Mouse (Mus musculus) heart, embryonic 13.5 days (tissue): ENCODE results near the gene Sox8. TPM values are rescaled to one million over a fixed set of nuclear protein-coding genes. Genes with fewer than 3 reads are reported as not detected.

Experiments used
- ATAC-seq: fragments of 200-750 bp; cut with Nextera tagmentation; 2 replicates; pipeline ENCODE4 v1.8.0; 2017; ENCODE audit warnings: moderate TSS enrichment; ENCODE audit not compliant: insufficient number of reproducible peaks, low FRiP score, low TSS enrichment; ENCODE audit errors: extremely low read depth
- H3K27ac ChIP-seq: fragments of 300-500 bp; sonication (generic); replicated peaks from 2 replicates; pipeline ENCODE4 v1.5.1; 2015; ENCODE audit warnings: moderate library complexity, mild to moderate bottlenecking, inconsistent platforms
- H3K27me3 ChIP-seq: fragments of 300-500 bp; sonication (generic); replicated peaks from 2 replicates; pipeline ENCODE4 v1.6.1; 2015; ENCODE audit warnings: mild to moderate bottlenecking, inconsistent platforms
- H3K36me3 ChIP-seq: fragments of 300-500 bp; sonication (generic); 2 replicates; pipeline ENCODE4 v1.6.1; 2015; ENCODE audit warnings: mild to moderate bottlenecking, inconsistent platforms
- H3K4me1 ChIP-seq: fragments of 300-500 bp; sonication (generic); 2 replicates; pipeline ENCODE4 v1.6.1; 2015; ENCODE audit warnings: inconsistent platforms
- H3K4me2 ChIP-seq: fragments of 300-500 bp; sonication (generic); 2 replicates; pipeline ENCODE4 v1.6.1; 2015; ENCODE audit warnings: inconsistent platforms, mild to moderate bottlenecking, moderate library complexity
- H3K4me3 ChIP-seq: fragments of 300-500 bp; sonication (generic); 2 replicates; pipeline ENCODE4 v1.5.1; 2015; ENCODE audit warnings: moderate library complexity, mild to moderate bottlenecking, inconsistent platforms
- H3K9ac ChIP-seq: fragments of 300-500 bp; sonication (generic); 2 replicates; pipeline ENCODE4 v1.6.1; 2015; ENCODE audit warnings: inconsistent platforms, mild to moderate bottlenecking, moderate library complexity
- H3K9me3 ChIP-seq: fragments of 300-500 bp; sonication (generic); 2 replicates; pipeline ENCODE4 v1.6.1; 2016; ENCODE audit warnings: inconsistent platforms
- WGBS: fragments of 180-500 bp; shearing (Covaris S2); methylation state at CpG from one replicate; pipeline ENCODE4 v1.1.7; 2015; ENCODE audit warnings: mixed read lengths; 5-methylcytosine and 5-hydroxymethylcytosine counted together
- polyA plus RNA-seq: library from polyadenylated mRNA; unstranded; fragments of >200 nt; fragmentation: Nextera tagmentation; extraction: Ambion mirVana; gene quantifications from 2 replicates; pipeline ENCODE4 v1.2.1, GENCODE M21; 2015

The Sox8 gene
- polyA plus RNA-seq, 1 experiment from 2014 or later: 0.53 TPM

- Histone ChIP-seq H3K4me1 (peaks cover 15% of the 10 kb centered on the region), H3K36me3 (no peaks in the 10 kb centered on the region), H3K9me3 (no peaks in the 10 kb centered on the region), H3K4me3 (no peak overlapping the region), H3K27me3 (peaks cover 11% of the 10 kb centered on the region), H3K27ac (no peak overlapping the region), H3K4me2 (no peak overlapping the region), H3K9ac (no peak overlapping the region)
- ATAC-seq: no peak
- WGBS: 14% methylated on average over 5 of the region's 5 CpGs
Measured at GRCm38 (mm10) chr17:25516315-25516714, 54.2 kb downstream of the Sox8 start.

Other genes starting within 250 kb of the Sox8 start
- not detected in 2 replicates for gene Tpsab1, start 225.1 kb downstream of the Sox8 start, polyA plus RNA-seq
- gene Tpsb2, start 204.4 kb downstream of the Sox8 start, polyA plus RNA-seq: not detected in 2 replicates
- 0.78 TPM in 1 of 2 replicates, not detected in the other for gene Tpsg1, start 201.4 kb downstream of the Sox8 start, polyA plus RNA-seq
- 6.5 and 8.1 TPM in 2 replicates for gene Cacna1h, start 136.9 kb downstream of the Sox8 start, polyA plus RNA-seq
- gene Tekt4, start 116.1 kb downstream of the Sox8 start, polyA plus RNA-seq: 0.23 and 0.47 TPM in 2 replicates
- gene Sstr5, start 73.4 kb downstream of the Sox8 start, polyA plus RNA-seq: 0.28 and 0.33 TPM in 2 replicates
- gene Lmf1, start 8.4 kb upstream of the Sox8 start, polyA plus RNA-seq: 30.2 and 35.7 TPM in 2 replicates
- 3.2 and 3.4 TPM in 2 replicates for gene Gng13, start 146.5 kb upstream of the Sox8 start, polyA plus RNA-seq
- gene Chtf18, start 156.7 kb upstream of the Sox8 start, polyA plus RNA-seq: 18.8 and 20.4 TPM in 2 replicates
- 13.3 and 13.7 TPM in 2 replicates for gene Rpusd1, start 157.0 kb upstream of the Sox8 start, polyA plus RNA-seq
- not detected in 2 replicates for gene Mslnl, start 165.4 kb upstream of the Sox8 start, polyA plus RNA-seq
- 28.7 and 32.4 TPM in 2 replicates for gene Msln, start 183.7 kb upstream of the Sox8 start, polyA plus RNA-seq
- gene Narfl, start 203.1 kb upstream of the Sox8 start, polyA plus RNA-seq: 27.1 and 30.6 TPM in 2 replicates
- 50.2 and 51.3 TPM in 2 replicates for gene Haghl, start 215.0 kb upstream of the Sox8 start, polyA plus RNA-seq
- gene Ccdc78, start 215.9 kb upstream of the Sox8 start, polyA plus RNA-seq: 0.09 and 0.17 TPM in 2 replicates
- gene Fam173a, start 222.2 kb upstream of the Sox8 start, polyA plus RNA-seq: 62.2 and 69.9 TPM in 2 replicates
- 0.84 TPM in 1 of 2 replicates, not detected in the other for gene AC134908.4, start 225.0 kb upstream of the Sox8 start, polyA plus RNA-seq
- 28.1 and 28.9 TPM in 2 replicates for gene Metrn, start 226.4 kb upstream of the Sox8 start, polyA plus RNA-seq
- 1.0 and 1.1 TPM in 2 replicates for gene Fbxl16, start 238.4 kb upstream of the Sox8 start, polyA plus RNA-seq